Mouse (Mus musculus): ENCODE results near the gene Ssr3. TPM values are rescaled to one million over a fixed set of nuclear protein-coding genes. Genes with fewer than 3 reads are reported as not detected.

The Ssr3 gene
- total RNA-seq, 2 experiments from 2014 or later, result 98.2 to 114 TPM

- DNase-seq (ENCODE audit: extremely low spot score in 1 of 2, low spot score in 1 of 2), result no peak
Measured at GRCm38 (mm10) chr3:65378724-65379123, 13.7 kb downstream of the Ssr3 start.

- DNase-seq (ENCODE audit: extremely low spot score in 1 of 2, low spot score in 1 of 2), result no peak
Measured at GRCm38 (mm10) chr3:65374729-65375128, 17.7 kb downstream of the Ssr3 start.

- no peak for DNase-seq (ENCODE audit: extremely low spot score in 1 of 2, low spot score in 1 of 2)
Measured at GRCm38 (mm10) chr3:65373594-65374182, 18.7 kb downstream of the Ssr3 start.

- no peak for DNase-seq (ENCODE audit: extremely low spot score in 1 of 2, low spot score in 1 of 2)
Measured at GRCm38 (mm10) chr3:65372552-65372951, 19.9 kb downstream of the Ssr3 start.

- DNase-seq (ENCODE audit: extremely low spot score in 1 of 2, low spot score in 1 of 2), result no peak
Measured at GRCm38 (mm10) chr3:65367944-65368343, 24.5 kb downstream of the Ssr3 start.

GRCm38 (mm10) chr3:65365921-65366710 is 26.3 kb downstream of the Ssr3 start:
- no peak for DNase-seq (ENCODE audit: extremely low spot score in 1 of 2, low spot score in 1 of 2)

- no peak for DNase-seq (ENCODE audit: extremely low spot score in 1 of 2, low spot score in 1 of 2)
Measured at GRCm38 (mm10) chr3:65365184-65365583, 27.2 kb downstream of the Ssr3 start.

DNA sequence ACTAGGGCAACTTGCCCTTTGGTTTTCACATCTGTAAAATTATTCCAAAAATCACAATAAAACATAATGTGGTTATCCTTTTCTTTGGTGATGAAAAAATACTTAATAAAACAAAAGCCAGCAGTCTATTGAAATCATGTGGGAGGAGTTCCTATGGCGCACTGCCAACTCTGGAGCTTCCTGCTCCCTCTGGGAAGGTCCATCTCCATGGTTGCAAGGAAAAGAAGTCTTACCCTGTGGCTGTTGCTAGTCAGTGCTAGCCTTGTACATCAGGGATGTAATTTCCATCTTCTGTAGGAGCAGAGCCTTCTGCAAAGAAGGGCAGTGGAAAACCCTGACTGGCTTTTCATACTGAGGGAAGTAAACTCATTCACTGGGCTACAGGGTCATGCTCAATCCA is 29.0 kb downstream of the Ssr3 start:
- no peak for DNase-seq (ENCODE audit: extremely low spot score in 1 of 2, low spot score in 1 of 2)

DNA sequence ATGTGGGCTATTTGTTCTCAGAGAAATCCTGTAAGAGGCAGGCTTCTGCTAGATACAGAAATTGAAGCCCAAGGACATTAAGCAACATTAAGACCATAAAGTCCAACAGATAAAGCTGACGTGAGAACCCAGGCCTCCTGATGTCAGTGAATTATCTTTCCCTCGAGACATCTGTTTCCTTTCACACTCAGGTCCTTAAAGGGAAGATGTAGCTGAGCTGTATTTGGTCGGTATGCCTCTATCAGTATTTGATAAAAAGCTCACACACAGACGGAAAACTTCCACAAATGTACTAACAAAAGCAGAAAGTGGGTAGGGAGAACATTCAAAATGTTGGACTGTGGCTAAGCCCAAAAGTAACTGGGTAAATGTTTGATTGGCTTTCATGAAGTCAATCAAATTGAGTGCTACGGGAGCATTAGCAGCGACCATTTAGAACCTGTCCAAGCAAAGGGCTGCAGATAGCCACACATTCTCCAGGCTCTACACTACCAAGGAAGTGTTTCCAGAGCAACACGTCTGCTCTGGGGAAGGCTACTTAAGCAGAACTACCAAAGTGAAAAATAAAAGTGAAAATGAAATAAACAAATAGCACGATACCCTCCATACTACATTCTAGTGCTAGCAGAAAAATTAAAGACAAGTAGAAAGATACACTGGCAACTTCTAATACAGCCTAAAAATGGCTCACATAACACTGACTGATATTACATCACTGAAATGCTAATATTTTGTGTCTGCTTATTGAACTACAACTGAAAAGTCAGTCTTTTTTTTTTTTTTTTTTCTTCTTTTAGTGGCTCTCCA is 32.1 kb downstream of the Ssr3 start:
- no peak for DNase-seq (ENCODE audit: extremely low spot score in 1 of 2, low spot score in 1 of 2)

- no peak for DNase-seq (ENCODE audit: extremely low spot score in 1 of 2, low spot score in 1 of 2)
Measured at GRCm38 (mm10) chr3:65358841-65359240, 33.6 kb downstream of the Ssr3 start.

GRCm38 (mm10) chr3:65358275-65358674 is 34.1 kb downstream of the Ssr3 start:
- DNase-seq (ENCODE audit: extremely low spot score in 1 of 2, low spot score in 1 of 2), result no peak

- no peak for DNase-seq (ENCODE audit: extremely low spot score in 1 of 2, low spot score in 1 of 2)
Measured at GRCm38 (mm10) chr3:65355479-65355878, 36.9 kb downstream of the Ssr3 start.

DNA sequence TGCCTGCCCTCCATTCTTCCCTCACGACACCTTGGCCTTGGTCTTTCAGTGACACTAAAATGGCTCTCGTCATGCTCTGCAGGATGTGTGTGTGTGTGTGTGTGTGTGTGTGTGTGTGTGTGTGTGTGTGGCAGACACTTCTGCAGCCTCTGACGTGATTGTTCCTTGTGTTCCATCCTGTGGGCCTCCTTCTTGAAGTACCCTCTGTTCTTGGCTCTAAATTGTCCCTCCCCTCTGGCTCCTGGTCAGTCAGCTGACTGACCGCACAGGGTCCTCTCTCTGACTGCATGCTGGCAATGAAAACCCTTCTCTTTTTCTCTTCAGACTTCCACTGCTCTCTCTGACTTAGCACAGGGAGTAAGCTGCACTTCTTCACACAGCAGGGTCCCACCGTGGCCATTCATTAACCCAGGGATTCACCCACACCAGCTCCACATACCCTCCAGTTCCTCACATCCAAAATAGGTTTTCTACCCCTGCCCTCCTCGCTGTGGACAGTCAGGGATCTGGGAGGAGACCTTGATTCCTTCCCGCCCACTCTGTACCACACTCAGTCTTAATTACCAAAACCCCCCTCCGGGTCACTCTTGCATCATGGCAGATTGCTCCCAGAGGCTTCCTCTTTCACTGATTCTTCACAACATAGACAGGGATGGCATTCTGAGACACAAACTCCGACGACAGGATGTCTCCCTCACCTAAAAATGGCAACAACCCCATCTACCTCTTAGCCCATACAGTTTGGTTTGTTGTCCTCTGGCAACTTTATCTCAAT is 39.0 kb downstream of the Ssr3 start:
- DNase-seq (ENCODE audit: extremely low spot score in 1 of 2, low spot score in 1 of 2), result no peak

DNA sequence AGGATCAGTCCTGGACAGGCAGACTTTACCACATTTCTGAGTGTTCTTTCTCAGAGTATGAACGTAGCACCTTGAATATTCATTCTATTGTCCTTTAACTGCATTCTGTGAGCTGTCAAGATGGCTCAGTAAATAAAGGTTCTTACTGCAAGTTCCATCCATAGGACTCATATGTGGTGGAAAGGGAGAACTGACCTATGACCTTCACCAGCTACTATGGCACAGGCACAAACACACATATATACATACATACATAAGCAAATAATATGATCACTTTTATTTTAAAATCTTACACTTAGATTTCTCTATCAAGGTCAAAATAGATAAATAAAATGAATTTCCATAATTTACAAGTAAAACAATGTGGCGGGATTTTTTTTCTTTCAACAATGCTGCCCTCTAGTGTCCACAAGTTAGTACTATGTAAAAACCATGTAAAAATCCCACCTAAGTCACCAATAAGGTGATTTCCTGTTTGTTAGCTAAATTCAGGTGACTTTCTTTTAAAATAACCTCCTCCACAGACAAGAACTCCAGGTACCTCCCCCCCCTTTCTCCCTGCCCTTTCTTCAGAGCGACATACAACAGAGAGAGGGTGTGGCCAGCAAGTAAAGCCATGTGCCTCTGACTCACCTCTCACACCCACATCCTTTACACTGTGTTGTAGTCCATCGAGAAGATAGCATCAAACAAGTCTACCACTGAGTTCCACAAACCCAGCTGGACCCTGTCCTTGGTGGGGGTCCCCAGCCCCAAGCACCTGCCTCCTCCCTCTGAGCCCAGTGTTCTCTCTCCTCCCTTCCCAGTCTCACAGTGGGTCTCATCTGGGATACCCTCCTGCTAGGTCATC is 39.9 kb downstream of the Ssr3 start:
- DNase-seq (ENCODE audit: extremely low spot score in 1 of 2, low spot score in 1 of 2), result no peak

- no peak for DNase-seq (ENCODE audit: extremely low spot score in 1 of 2, low spot score in 1 of 2)
Measured at GRCm38 (mm10) chr3:65346176-65346575, 46.2 kb downstream of the Ssr3 start.

DNA sequence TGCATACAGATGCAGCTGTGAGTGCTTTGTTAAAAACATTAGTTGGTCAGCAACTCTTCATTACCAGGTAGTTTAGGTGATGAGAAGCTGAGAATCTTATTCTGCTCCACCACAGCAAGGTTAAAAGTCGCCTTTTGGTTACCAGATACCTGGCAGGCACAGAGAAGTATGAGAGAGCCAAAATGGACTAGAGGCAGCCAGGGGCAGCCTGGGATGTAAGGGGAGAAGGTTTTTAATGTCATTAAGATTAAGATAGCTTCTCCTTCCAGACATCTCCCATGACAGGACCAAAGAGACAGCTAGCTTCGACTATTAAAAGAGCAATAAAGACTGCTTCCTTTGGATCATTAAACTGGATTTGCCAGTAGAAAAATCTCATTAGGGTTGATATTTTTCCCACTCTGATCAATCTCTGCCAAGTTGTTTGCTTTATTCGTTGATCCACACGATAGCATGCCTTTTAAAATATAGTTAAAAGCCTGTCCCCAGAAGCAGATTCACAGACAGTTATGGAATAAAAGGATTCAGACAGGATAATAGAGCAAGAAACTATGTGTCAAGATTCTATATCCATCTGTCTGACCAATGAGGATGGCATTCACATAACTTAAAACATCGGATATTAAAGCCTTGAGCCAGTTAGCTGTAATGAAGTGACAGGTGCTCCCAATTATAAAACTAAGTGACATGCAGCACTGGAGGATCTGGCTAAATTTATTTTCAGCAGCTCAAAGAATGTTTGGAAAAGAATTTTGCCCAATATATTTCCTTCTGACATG is 52.1 kb downstream of the Ssr3 start:
- no peak for DNase-seq (ENCODE audit: extremely low spot score in 1 of 2, low spot score in 1 of 2)

DNA sequence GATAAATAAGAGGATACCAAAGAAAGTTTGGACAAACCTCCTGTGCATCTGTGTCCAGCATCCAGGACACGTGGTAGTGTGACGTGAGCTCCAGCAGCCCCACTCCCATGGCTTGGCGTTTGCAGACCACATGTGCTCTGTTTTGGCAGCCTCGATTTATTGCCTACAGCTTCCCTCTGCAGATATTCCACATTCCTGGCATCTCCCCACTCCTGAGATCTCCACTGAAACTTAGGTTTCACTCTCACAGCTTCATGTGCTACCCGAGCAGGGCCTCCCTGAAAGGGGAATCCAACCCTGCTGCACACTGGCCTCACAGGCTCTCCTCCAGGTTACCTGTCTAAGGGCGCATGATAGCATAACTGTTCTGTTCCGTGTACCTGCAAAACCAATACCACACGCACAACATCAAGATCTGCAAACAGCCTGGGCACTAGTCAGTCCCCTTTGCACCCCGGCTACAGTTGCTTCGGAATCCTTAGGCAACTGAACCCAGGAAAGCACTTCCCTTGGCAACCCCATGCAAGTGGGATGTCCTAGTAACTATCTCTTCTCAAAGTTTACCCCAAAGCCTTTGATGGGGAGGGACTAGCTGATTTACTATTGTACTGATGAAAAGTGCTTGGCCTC is 54.5 kb downstream of the Ssr3 start:
- no peak for DNase-seq (ENCODE audit: extremely low spot score in 1 of 2, low spot score in 1 of 2)
